Mouse (Mus musculus) embryonic fibroblast, embryonic 13.5 days (primary cell): ENCODE measurements at regions not wholly inside any gene's neighbourhood (a gene's known extent, or its start where the extent isn't known, plus 50 kb on each side); places are given as distances from the start of the nearest gene placed in this dataset.

Experiments used
- CTCF ChIP-seq: IDR thresholded peaks from 2 replicates; pipeline ENCODE4 v1.5.1; 2011; ENCODE audit warnings: mild to moderate bottlenecking, control low read depth, low read length, moderate library complexity, borderline replicate concordance; ENCODE audit not compliant: insufficient read depth
- POLR2A ChIP-seq: IDR thresholded peaks from 2 replicates; pipeline ENCODE4 v1.6.1; 2011; ENCODE audit warnings: low read depth, mild to moderate bottlenecking, control low read depth, low read length, moderate library complexity

DNA sequence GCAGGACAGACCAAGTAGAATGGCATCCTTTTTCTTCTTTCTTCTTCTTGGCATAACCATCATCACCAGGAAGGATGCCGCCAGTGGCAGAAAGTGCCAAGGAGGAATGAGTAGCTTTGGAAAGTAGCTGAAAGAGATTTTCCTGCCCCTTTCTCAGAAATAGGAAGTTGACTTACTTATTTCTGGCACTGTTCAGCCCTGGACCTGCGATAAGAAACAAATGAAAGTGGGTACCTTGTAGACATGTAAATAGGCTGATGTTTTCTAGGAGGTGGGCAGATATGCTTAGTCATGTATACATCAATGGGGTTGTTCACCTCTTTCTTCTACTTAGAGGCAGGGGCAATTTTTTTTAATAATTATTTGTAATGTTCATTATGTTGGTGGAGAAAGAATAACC is 145.3 kb upstream of the Tmem164 start:
- no peak for TF ChIP-seq POLR2A
- TF ChIP-seq CTCF = no peak
